Mouse (Mus musculus): ENCODE measurements around the gene Olfr1066. TPM values are rescaled to one million over a fixed set of nuclear protein-coding genes. Genes with fewer than 3 reads are reported as not detected.
A peak's percentile ranks its signal among the peaks of the same experiment; 100 is the strongest.
"Not testable (repeated sequence)": the region's sequence is repeated elsewhere in the genome, so short reads cannot be mapped to it uniquely, and the experiment has no call there.

Gene Olfr1066
- polyA plus RNA-seq (2014; fragmentation: Nextera tagmentation; extraction: Ambion mirVana): not detected in 2 replicates

GRCm38 (mm10) chr2:86456169-86456568 lies at the start of gene Olfr1066:
TSS of gene Olfr1066 (minus strand) at chr2:86456269.
- Histone ChIP-seq H3K36me3 (ENCODE audit: control insufficient read depth, insufficient read depth, low read length) (no peaks in the 10 kb centered on the region), H3K9me3 (ENCODE audit: control insufficient read depth, low read length) (no peaks in the 10 kb centered on the region), H3K4me1 (ENCODE audit: control insufficient read depth in 2 of 2, insufficient read depth in 2 of 2, low read length in 2 of 2) (no peaks in the 10 kb centered on the region), H3K27ac (replicated peaks in 1 of 2; ENCODE audit: control insufficient read depth in 1 of 2, insufficient read depth in 1 of 2, low read depth in 2 of 2, low read length in 2 of 2) (no peak within 1 kb of the TSS), H3K4me2 (ENCODE audit: low read length) (no peak within 1 kb of the TSS), H3K27me3 (ENCODE audit: control insufficient read depth, insufficient read depth, low read length) (no peaks in the 10 kb centered on the region), H3K9ac (ENCODE audit: low read length) (no peak within 1 kb of the TSS), H3K4me3 (ENCODE audit: control insufficient read depth in 1 of 2, insufficient read depth in 1 of 2, low read depth in 1 of 2, low read length in 2 of 2) (no peak within 1 kb of the TSS)
- 85% methylated on average over 1 of the region's 1 CpGs for WGBS
- ATAC-seq (ENCODE audit: insufficient number of reproducible peaks, insufficient read depth, low FRiP score, low read depth): no peak

DNA sequence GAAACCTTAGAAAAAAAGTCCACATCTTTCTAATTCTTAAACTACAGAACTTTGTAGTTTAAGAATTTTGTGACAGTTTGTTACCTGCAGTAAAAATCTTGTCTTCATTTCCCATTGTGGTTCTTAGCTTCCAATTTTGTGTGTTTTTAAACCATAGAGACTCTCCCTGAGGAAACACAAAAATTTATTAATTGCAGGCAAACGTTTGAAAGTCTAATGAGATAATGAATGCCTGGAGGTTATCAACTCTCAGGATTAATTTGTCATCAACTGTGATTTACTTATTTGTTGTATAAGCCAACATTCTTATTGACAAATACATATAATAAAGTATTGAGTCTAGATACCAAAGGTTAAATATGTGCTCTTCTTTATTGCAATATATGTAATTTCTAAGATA lies 31.2 kb upstream of the Olfr1066 start, which contains the start of gene Olfr228:
Gene Olfr228, minus strand, starts transcription at position 101 of the 400 bp plus-strand sequence.
- 29% methylated on average over 1 of the region's 1 CpGs for WGBS
- H3K4me2 ChIP-seq (ENCODE audit: low read length): no peak within 1 kb of the TSS

GRCm38 (mm10) chr2:86464442-86465109 lies 8.5 kb upstream of the Olfr1066 start:
- Histone ChIP-seq H3K4me1 (ENCODE audit: control insufficient read depth in 2 of 2, insufficient read depth in 2 of 2, low read length in 2 of 2) (no peaks in the 10 kb centered on the region), H3K27ac (replicated peaks in 1 of 2; ENCODE audit: control insufficient read depth in 1 of 2, insufficient read depth in 1 of 2, low read depth in 2 of 2, low read length in 2 of 2) (no peak overlapping the region), H3K4me3 (ENCODE audit: control insufficient read depth in 1 of 2, insufficient read depth in 1 of 2, low read depth in 1 of 2, low read length in 2 of 2) (peak overlapping the region in 1 of 2 experiments; percentile 18; a peak in 1 of 4 replicates), H3K36me3 (ENCODE audit: control insufficient read depth, insufficient read depth, low read length) (no peaks in the 10 kb centered on the region), H3K4me2 (ENCODE audit: low read length) (peak overlapping the region; percentile 47), H3K9me3 (ENCODE audit: control insufficient read depth, low read length) (no peaks in the 10 kb centered on the region), H3K27me3 (ENCODE audit: control insufficient read depth, insufficient read depth, low read length) (no peaks in the 10 kb centered on the region), H3K9ac (ENCODE audit: low read length) (no peak overlapping the region)
- 31% methylated on average over 10 of the region's 10 CpGs for WGBS
- no peak for ATAC-seq (ENCODE audit: insufficient number of reproducible peaks, insufficient read depth, low FRiP score, low read depth)

More for the DNA sequence above, 31.2 kb upstream of the Olfr1066 start, which contains the start of gene Olfr228:
- Histone ChIP-seq H3K9ac (ENCODE audit: low read length) (no peak within 1 kb of the TSS), H3K27me3 (ENCODE audit: control insufficient read depth, insufficient read depth, low read length) (no peaks in the 10 kb centered on the region), H3K36me3 (ENCODE audit: control insufficient read depth, insufficient read depth, low read length) (no peaks in the 10 kb centered on the region), H3K4me3 (ENCODE audit: control insufficient read depth in 1 of 2, insufficient read depth in 1 of 2, low read depth in 1 of 2, low read length in 2 of 2) (no peak within 1 kb of the TSS), H3K9me3 (ENCODE audit: control insufficient read depth, low read length) (no peaks in the 10 kb centered on the region), H3K27ac (replicated peaks in 1 of 2; ENCODE audit: control insufficient read depth in 1 of 2, insufficient read depth in 1 of 2, low read depth in 2 of 2, low read length in 2 of 2) (no peak within 1 kb of the TSS), H3K4me1 (ENCODE audit: control insufficient read depth in 2 of 2, insufficient read depth in 2 of 2, low read length in 2 of 2) (no peaks in the 10 kb centered on the region)
- ATAC-seq (ENCODE audit: insufficient number of reproducible peaks, insufficient read depth, low FRiP score, low read depth): no peak

- no peaks in the 10 kb centered on the region for H3K4me1 ChIP-seq (ENCODE audit: control insufficient read depth in 2 of 2, insufficient read depth in 2 of 2, low read length in 2 of 2)
- 43% methylated on average over 1 of the region's 1 CpGs for WGBS
- H3K36me3 ChIP-seq (ENCODE audit: control insufficient read depth, insufficient read depth, low read length): no peaks in the 10 kb centered on the region
- no peak overlapping the region for H3K4me2 ChIP-seq (ENCODE audit: low read length)
- H3K4me3 ChIP-seq (ENCODE audit: control insufficient read depth in 1 of 2, insufficient read depth in 1 of 2, low read depth in 1 of 2, low read length in 2 of 2): no peak overlapping the region
- no peaks in the 10 kb centered on the region for H3K27me3 ChIP-seq (ENCODE audit: control insufficient read depth, insufficient read depth, low read length)
- H3K9me3 ChIP-seq (ENCODE audit: control insufficient read depth, low read length): no peaks in the 10 kb centered on the region
- ATAC-seq (ENCODE audit: insufficient number of reproducible peaks, insufficient read depth, low FRiP score, low read depth): no peak
- no peak overlapping the region for H3K27ac ChIP-seq (replicated peaks in 1 of 2; ENCODE audit: control insufficient read depth in 1 of 2, insufficient read depth in 1 of 2, low read depth in 2 of 2, low read length in 2 of 2)
- no peak overlapping the region for H3K9ac ChIP-seq (ENCODE audit: low read length)
These were observed 4.4 kb upstream of the Olfr1066 start for GRCm38 (mm10) chr2:86460434-86460833.

GRCm38 (mm10) chr2:86450491-86450890 lies 5.6 kb downstream of the Olfr1066 start, which contains the start of gene Olfr1065:
TSS of gene Olfr1065 (minus strand) at chr2:86450591.
- not testable (repeated sequence) for ATAC-seq (ENCODE audit: insufficient number of reproducible peaks, insufficient read depth, low FRiP score, low read depth); H3K4me2 ChIP-seq (ENCODE audit: low read length); H3K36me3 ChIP-seq (ENCODE audit: control insufficient read depth, insufficient read depth, low read length); H3K9me3 ChIP-seq (ENCODE audit: control insufficient read depth, low read length); H3K9ac ChIP-seq (ENCODE audit: low read length); H3K4me3 ChIP-seq (ENCODE audit: control insufficient read depth in 1 of 2, insufficient read depth in 1 of 2, low read depth in 1 of 2, low read length in 2 of 2); H3K4me1 ChIP-seq (ENCODE audit: control insufficient read depth in 2 of 2, insufficient read depth in 2 of 2, low read length in 2 of 2); H3K27me3 ChIP-seq (ENCODE audit: control insufficient read depth, insufficient read depth, low read length); H3K27ac ChIP-seq (replicated peaks in 1 of 2; ENCODE audit: control insufficient read depth in 1 of 2, insufficient read depth in 1 of 2, low read depth in 2 of 2, low read length in 2 of 2)
- no CpG with 5 or more reads among the region's 1 CpGs for WGBS

- not testable (repeated sequence) for H3K4me3 ChIP-seq (ENCODE audit: control insufficient read depth in 1 of 2, insufficient read depth in 1 of 2, low read depth in 1 of 2, low read length in 2 of 2); H3K4me1 ChIP-seq (ENCODE audit: control insufficient read depth in 2 of 2, insufficient read depth in 2 of 2, low read length in 2 of 2); H3K9me3 ChIP-seq (ENCODE audit: control insufficient read depth, low read length); H3K4me2 ChIP-seq (ENCODE audit: low read length); H3K36me3 ChIP-seq (ENCODE audit: control insufficient read depth, insufficient read depth, low read length); H3K27ac ChIP-seq (replicated peaks in 1 of 2; ENCODE audit: control insufficient read depth in 1 of 2, insufficient read depth in 1 of 2, low read depth in 2 of 2, low read length in 2 of 2); H3K27me3 ChIP-seq (ENCODE audit: control insufficient read depth, insufficient read depth, low read length); H3K9ac ChIP-seq (ENCODE audit: low read length); ATAC-seq (ENCODE audit: insufficient number of reproducible peaks, insufficient read depth, low FRiP score, low read depth)
- 73% methylated on average over 1 of the region's 1 CpGs for WGBS
These were observed 14.0 kb downstream of the Olfr1066 start for GRCm38 (mm10) chr2:86442101-86442500.

DNA sequence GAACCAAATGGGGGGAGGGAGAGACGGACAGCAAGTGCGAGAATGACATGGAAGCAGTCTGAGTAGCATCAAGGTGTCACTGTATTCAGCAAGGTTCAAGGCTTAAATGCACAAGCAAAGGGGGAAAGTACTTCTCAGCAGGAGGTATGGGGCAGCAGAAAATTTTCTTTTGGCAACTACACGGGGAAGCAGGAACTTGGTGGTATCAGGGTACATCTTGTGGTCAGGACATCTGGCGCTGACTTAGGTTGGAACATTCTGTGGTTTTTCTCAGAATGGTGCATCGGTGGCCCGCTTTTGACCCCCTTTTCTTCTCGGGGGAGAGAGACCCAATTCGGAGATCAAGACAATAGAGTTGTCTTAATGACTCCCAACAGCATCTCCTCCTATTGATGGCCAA lies 27.6 kb downstream of the Olfr1066 start:
- H3K4me2 ChIP-seq (ENCODE audit: low read length); ATAC-seq (ENCODE audit: insufficient number of reproducible peaks, insufficient read depth, low FRiP score, low read depth); H3K36me3 ChIP-seq (ENCODE audit: control insufficient read depth, insufficient read depth, low read length); H3K9me3 ChIP-seq (ENCODE audit: control insufficient read depth, low read length); H3K27me3 ChIP-seq (ENCODE audit: control insufficient read depth, insufficient read depth, low read length); H3K4me3 ChIP-seq (ENCODE audit: control insufficient read depth in 1 of 2, insufficient read depth in 1 of 2, low read depth in 1 of 2, low read length in 2 of 2); H3K4me1 ChIP-seq (ENCODE audit: control insufficient read depth in 2 of 2, insufficient read depth in 2 of 2, low read length in 2 of 2); H3K27ac ChIP-seq (replicated peaks in 1 of 2; ENCODE audit: control insufficient read depth in 1 of 2, insufficient read depth in 1 of 2, low read depth in 2 of 2, low read length in 2 of 2); H3K9ac ChIP-seq (ENCODE audit: low read length): not testable (repeated sequence)
- WGBS: 81% methylated on average over 8 of the region's 8 CpGs

DNA sequence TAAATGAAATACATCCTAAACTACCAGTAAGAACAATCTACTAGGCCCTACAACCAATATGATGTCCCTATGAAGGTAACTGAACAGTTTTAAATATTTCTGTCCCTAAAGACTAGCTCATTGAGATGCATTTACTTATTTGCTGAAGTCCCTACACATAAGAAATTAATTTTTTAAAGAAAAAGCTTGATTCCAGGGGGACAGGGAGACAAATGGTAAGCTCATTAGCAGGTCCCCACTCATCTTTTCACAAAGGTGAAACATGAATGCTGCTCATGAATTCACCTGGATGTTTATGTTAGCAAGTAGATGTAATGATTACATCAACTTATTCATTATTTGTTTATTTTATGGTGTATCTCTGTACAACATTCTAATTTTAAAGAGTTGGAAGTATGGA lies 29.4 kb downstream of the Olfr1066 start, which contains the start of gene Olfr1062:
Gene Olfr1062, minus strand, starts transcription at position 101 of the 400 bp plus-strand sequence.
- H3K9ac ChIP-seq (ENCODE audit: low read length); H3K36me3 ChIP-seq (ENCODE audit: control insufficient read depth, insufficient read depth, low read length); H3K4me3 ChIP-seq (ENCODE audit: control insufficient read depth in 1 of 2, insufficient read depth in 1 of 2, low read depth in 1 of 2, low read length in 2 of 2); H3K4me1 ChIP-seq (ENCODE audit: control insufficient read depth in 2 of 2, insufficient read depth in 2 of 2, low read length in 2 of 2); H3K4me2 ChIP-seq (ENCODE audit: low read length); ATAC-seq (ENCODE audit: insufficient number of reproducible peaks, insufficient read depth, low FRiP score, low read depth); H3K9me3 ChIP-seq (ENCODE audit: control insufficient read depth, low read length); H3K27me3 ChIP-seq (ENCODE audit: control insufficient read depth, insufficient read depth, low read length); H3K27ac ChIP-seq (replicated peaks in 1 of 2; ENCODE audit: control insufficient read depth in 1 of 2, insufficient read depth in 1 of 2, low read depth in 2 of 2, low read length in 2 of 2): not testable (repeated sequence)
